Comparison of ENCODE assay signal across 8 mouse cellular contexts in genomic region chr15:89314107-89314506, GRCm38 (mm10). TPM values are rescaled to one million over a fixed set of nuclear protein-coding genes. Genes with fewer than 3 reads are reported as not detected.
A peak's percentile ranks its signal among the peaks of the same experiment; 100 is the strongest.
DNase-seq lines count a peak whose midpoint lies in the region; ATAC-seq and TF ChIP-seq lines count a peak whose summit lies in the region.

No protein-coding gene starts in this region.

- TF ChIP-seq POLR2A in testis, adult 2 months (IDR thresholded peaks at IDR 0.05; ENCODE audit: control insufficient read depth, low read depth, low read length), result no peak

- H3K4me1 ChIP-seq in testis, adult 2 months (ENCODE audit: control insufficient read depth, insufficient read depth, low read length), result peaks cover 16% of the 10 kb centered on the region
- H3K4me1 ChIP-seq in liver, embryonic 12.5 days, result peaks cover 64% of the 10 kb centered on the region

- H3K9ac ChIP-seq in liver, embryonic 12.5 days, result peak overlapping the region; percentile 88

- no peaks in the 10 kb centered on the region for H3K9me3 ChIP-seq in liver, embryonic 12.5 days (replicated peaks)

- H3K4me2 ChIP-seq in liver, embryonic 12.5 days, result peak overlapping the region; percentile 97

- no peak for TF ChIP-seq CTCF in testis, adult 2 months (IDR thresholded peaks at IDR 0.05; ENCODE audit: control insufficient read depth, insufficient read depth, insufficient replicate concordance, low read depth, low read length)

- no peak for ATAC-seq in liver, embryonic 12.5 days

- H3K27ac ChIP-seq in testis, adult 2 months (ENCODE audit: control insufficient read depth, insufficient read depth, low read depth, low read length), result no peak overlapping the region
- H3K27ac ChIP-seq in liver, embryonic 12.5 days, result 0 out of 2 replicates have a peak overlapping the region, but pooled peaks have one; percentile 63

- no peaks in the 10 kb centered on the region for H3K27me3 ChIP-seq in testis, adult 2 months (ENCODE audit: control insufficient read depth, insufficient read depth, low read length)
- no peaks in the 10 kb centered on the region for H3K27me3 ChIP-seq in liver, embryonic 12.5 days (replicated peaks)

- no peaks in the 10 kb centered on the region for H3K36me3 ChIP-seq in testis, adult 2 months (ENCODE audit: control insufficient read depth, insufficient read depth, low read length)
- H3K36me3 ChIP-seq in liver, embryonic 12.5 days, result no peaks in the 10 kb centered on the region

- DNase-seq in cerebellum, postnatal 25 days, result peak; percentile 24 to 48
- DNase-seq in cerebellum, postnatal 36 days, result no peak
- no peak for DNase-seq in testis, postnatal 14 days (ENCODE audit: low spot score)
- DNase-seq in natural killer cell, adult 2 months (ENCODE audit: low spot score in 2 of 2), result no peak
- no peak for DNase-seq in gastrocnemius, postnatal 10 days
- no peak for DNase-seq in c-Kit-positive CD71-positive TER-119-positive erythroid progenitor cells, embryonic 14.5 days (ENCODE audit: low spot score)

- WGBS in liver, embryonic 12.5 days (ENCODE audit: insufficient replicate concordance), result 29% methylated on average over 3 of the region's 3 CpGs

- H3K4me3 ChIP-seq in testis, adult 2 months (ENCODE audit: control insufficient read depth, low read depth, low read length), result peak overlapping the region; percentile 98
- H3K4me3 ChIP-seq in liver, embryonic 12.5 days, result peak overlapping the region; percentile 86

RNA-seq across cellular contexts. Expression of gene Sbf1, which starts 1.0 kb away (rescaled TPM):
- polyA plus RNA-seq in testis, adult 2 months (2012; rRNA removed), result 157 and 170 TPM in 2 replicates
- polyA plus RNA-seq in liver, embryonic 12.5 days (2016; fragmentation: Nextera tagmentation; extraction: Ambion mirVana), result 32.5 and 34.1 TPM in 2 replicates
- 10 to 100 TPM; 50.1 to 70.5 TPM for total RNA-seq in gastrocnemius, postnatal 10 days (2021)

RNA-seq across cellular contexts. Expression of gene Adm2, which starts 8.4 kb away (rescaled TPM):
- not detected in 2 replicates for polyA plus RNA-seq in testis, adult 2 months (2012; rRNA removed)
- 3.3 TPM in 2 replicates for polyA plus RNA-seq in liver, embryonic 12.5 days (2016; fragmentation: Nextera tagmentation; extraction: Ambion mirVana)
- total RNA-seq in gastrocnemius, postnatal 10 days (2021), result not detected

RNA-seq across cellular contexts. Expression of gene Miox, which starts 20.1 kb away (rescaled TPM):
- polyA plus RNA-seq in testis, adult 2 months (2012; rRNA removed), result 0.81 and 1.7 TPM in 2 replicates
- 2.4 and 3.7 TPM in 2 replicates for polyA plus RNA-seq in liver, embryonic 12.5 days (2016; fragmentation: Nextera tagmentation; extraction: Ambion mirVana)
- total RNA-seq in gastrocnemius, postnatal 10 days (2021), result not detected

RNA-seq across cellular contexts. Expression of gene Lmf2, which starts 41.4 kb away (rescaled TPM):
- 43.0 and 46.6 TPM in 2 replicates for polyA plus RNA-seq in testis, adult 2 months (2012; rRNA removed)
- 36.2 and 41.1 TPM in 2 replicates for polyA plus RNA-seq in liver, embryonic 12.5 days (2016; fragmentation: Nextera tagmentation; extraction: Ambion mirVana)
- 10 to 100 TPM; 22.4 to 25.5 TPM for total RNA-seq in gastrocnemius, postnatal 10 days (2021)

RNA-seq across cellular contexts. Expression of gene Ncaph2, which starts 41.4 kb away (rescaled TPM):
- polyA plus RNA-seq in testis, adult 2 months (2012; rRNA removed), result 41.5 and 44.7 TPM in 2 replicates
- polyA plus RNA-seq in liver, embryonic 12.5 days (2016; fragmentation: Nextera tagmentation; extraction: Ambion mirVana), result 134 TPM in 2 replicates
- total RNA-seq in gastrocnemius, postnatal 10 days (2021), result 10 to 100 TPM; 50.5 to 55.8 TPM

Comparison
In these comparisons a context has a peak if more than half of its experiments do, and no peak if none do; other contexts are left out.
1. DNase-seq: peak in cerebellum, postnatal 25 days (2 of 2); none in cerebellum, postnatal 36 days (0 of 2), testis, postnatal 14 days (single experiment), natural killer cell, adult 2 months (0 of 2), gastrocnemius, postnatal 10 days (single experiment) and c-Kit-positive CD71-positive TER-119-positive erythroid progenitor cells, embryonic 14.5 days (single experiment).